Mouse (Mus musculus) heart, embryonic 14.5 days (tissue): ENCODE measurements around the gene Phf11a. TPM values are rescaled to one million over a fixed set of nuclear protein-coding genes. Genes with fewer than 3 reads are reported as not detected.

Experiments used
- polyA plus RNA-seq: library from polyadenylated mRNA; unstranded; fragments of >200 nt; fragmentation: Nextera tagmentation; extraction: Ambion mirVana; gene quantifications from 2 replicates; pipeline ENCODE4 v1.2.1, GENCODE M21; 2014

The Phf11a gene
- polyA plus RNA-seq, 1 experiment from 2014 or later: 0.16 TPM

Other genes with a start within 250 kb of the Phf11a start
- not detected in 2 replicates for gene 1700129C05Rik, start 154.6 kb downstream of the Phf11a start, polyA plus RNA-seq
- gene Gm5142, start 118.8 kb downstream of the Phf11a start, polyA plus RNA-seq: not detected in 2 replicates
- gene Rcbtb1, start 96.3 kb downstream of the Phf11a start, polyA plus RNA-seq: 20.0 and 22.9 TPM in 2 replicates
- not detected in 2 replicates for gene Gm6904, start 37.3 kb downstream of the Phf11a start, polyA plus RNA-seq
- 1.2 and 1.4 TPM in 2 replicates for gene Phf11b, start 43.8 kb upstream of the Phf11a start, polyA plus RNA-seq
- gene Phf11d, start 67.9 kb upstream of the Phf11a start, polyA plus RNA-seq: 1.7 and 2.9 TPM in 2 replicates
- gene Phf11c, start 97.9 kb upstream of the Phf11a start, polyA plus RNA-seq: 0.34 and 0.54 TPM in 2 replicates
- gene Setdb2, start 143.4 kb upstream of the Phf11a start, polyA plus RNA-seq: 6.8 and 8.3 TPM in 2 replicates
- gene Cab39l, start 143.4 kb upstream of the Phf11a start, polyA plus RNA-seq: 25.2 and 26.5 TPM in 2 replicates